Mouse (Mus musculus) CH12F3 (cell line): ENCODE results near the gene Impg1.
"Not testable (repeated sequence)": the region's sequence is repeated elsewhere in the genome, so short reads cannot be mapped to it uniquely, and the experiment has no call there.

Experiments used
- in situ Hi-C: fragments of 300-500 bp; cut with MboI; formaldehyde crosslinking; loops from 2 replicates; pipeline ENCODE4 v1.14.3; 2020; ENCODE audit warnings: low sequenced_read_pairs

Gene Impg1

GRCm38 (mm10) chr9:80351295-80351677 lies 114.0 kb downstream of the Impg1 start:
- in situ Hi-C loops: no loop called here

GRCm38 (mm10) chr9:80344451-80345000 lies 120.8 kb downstream of the Impg1 start:
- in situ Hi-C loops: no loop called here

GRCm38 (mm10) chr9:80342520-80342919 lies 122.8 kb downstream of the Impg1 start:
- in situ Hi-C loops: no loop called here

- in situ Hi-C loops: no loop called here
Measured at GRCm38 (mm10) chr9:80341756-80342155, 123.5 kb downstream of the Impg1 start.

GRCm38 (mm10) chr9:80340927-80341326 lies 124.4 kb downstream of the Impg1 start:
- in situ Hi-C loops: no loop called here

GRCm38 (mm10) chr9:80338026-80338425 lies 127.3 kb downstream of the Impg1 start:
- in situ Hi-C loops: no loop called here

GRCm38 (mm10) chr9:80335660-80336357 lies 129.5 kb downstream of the Impg1 start:
- in situ Hi-C loops: no loop called here

GRCm38 (mm10) chr9:80333998-80334605 lies 131.2 kb downstream of the Impg1 start:
- in situ Hi-C loops: no loop called here

GRCm38 (mm10) chr9:80333466-80333865 lies 131.8 kb downstream of the Impg1 start:
- in situ Hi-C loops: no loop called here

- in situ Hi-C loops: no loop called here
Measured at GRCm38 (mm10) chr9:80332153-80332552, 133.1 kb downstream of the Impg1 start.

GRCm38 (mm10) chr9:80321051-80321887 lies 144.0 kb downstream of the Impg1 start:
- in situ Hi-C loops: not testable (repeated sequence)

- in situ Hi-C loops: no loop called here
Measured at GRCm38 (mm10) chr9:80318027-80318426, 147.3 kb downstream of the Impg1 start.

GRCm38 (mm10) chr9:80315922-80316321 lies 149.4 kb downstream of the Impg1 start:
- in situ Hi-C loops: no loop called here

- in situ Hi-C loops: no loop called here
Measured at GRCm38 (mm10) chr9:80313610-80314009, 151.7 kb downstream of the Impg1 start.

- in situ Hi-C loops: no loop called here
Measured at GRCm38 (mm10) chr9:80307629-80308028, 157.7 kb downstream of the Impg1 start.

- in situ Hi-C loops: no loop called here
Measured at GRCm38 (mm10) chr9:80306853-80307252, 158.4 kb downstream of the Impg1 start.

- in situ Hi-C loops: no loop called here
Measured at GRCm38 (mm10) chr9:80306390-80306789, 158.9 kb downstream of the Impg1 start.

- in situ Hi-C loops: no loop called here
Measured at GRCm38 (mm10) chr9:80303518-80303917, 161.8 kb downstream of the Impg1 start.

- in situ Hi-C loops: no loop called here
Measured at GRCm38 (mm10) chr9:80299031-80299430, 166.2 kb downstream of the Impg1 start.

GRCm38 (mm10) chr9:80296086-80296485 lies 169.2 kb downstream of the Impg1 start:
- in situ Hi-C loops: no loop called here

GRCm38 (mm10) chr9:80293056-80293584 lies 172.2 kb downstream of the Impg1 start:
- in situ Hi-C loops: no loop called here
